Mouse (Mus musculus) liver, adult 2 months (tissue): ENCODE data around the gene Mmp8.

Experiments used
- CTCF ChIP-seq: fragments of 200-500 bp; IDR thresholded peaks from 2 replicates; pipeline ENCODE4 v1.5.1; 2011; ENCODE audit warnings: low read depth, low read length, control low read depth
- POLR2A ChIP-seq: fragments of 200-500 bp; IDR thresholded peaks from 2 replicates; pipeline ENCODE4 v1.6.1; 2011; ENCODE audit warnings: low read length, control low read depth; ENCODE audit not compliant: insufficient read depth; ENCODE audit errors: extremely low read depth

DNA sequence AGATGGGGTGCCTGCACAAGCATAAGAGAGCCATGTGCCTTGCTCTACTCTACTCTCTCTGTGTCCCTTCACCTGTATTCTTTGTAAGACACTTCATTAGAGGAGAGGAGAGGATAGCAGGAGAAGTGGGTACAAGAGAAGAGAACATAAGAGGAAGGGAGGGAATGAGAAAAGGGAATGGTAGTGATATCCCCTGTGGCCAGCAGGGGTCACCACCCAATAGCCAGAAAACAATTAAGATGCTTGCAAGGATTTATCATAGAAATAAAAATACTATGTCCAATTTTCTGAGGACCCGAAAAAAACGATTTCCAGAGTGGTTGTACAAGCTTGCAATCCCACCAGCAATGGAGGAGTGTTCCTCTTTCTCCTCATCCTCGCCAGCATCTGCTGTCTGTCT is 3.9 kb upstream of the Mmp8 start:
- TF ChIP-seq CTCF (no peak), POLR2A (no peak)
